Mouse (Mus musculus): Measurements from ENCODE around the gene Vasp. TPM values are rescaled to one million over a fixed set of nuclear protein-coding genes. Genes with fewer than 3 reads are reported as not detected.

The Vasp gene
- polyA plus RNA-seq, 1 experiment from 2014 or later, result 32.7 TPM

DNA sequence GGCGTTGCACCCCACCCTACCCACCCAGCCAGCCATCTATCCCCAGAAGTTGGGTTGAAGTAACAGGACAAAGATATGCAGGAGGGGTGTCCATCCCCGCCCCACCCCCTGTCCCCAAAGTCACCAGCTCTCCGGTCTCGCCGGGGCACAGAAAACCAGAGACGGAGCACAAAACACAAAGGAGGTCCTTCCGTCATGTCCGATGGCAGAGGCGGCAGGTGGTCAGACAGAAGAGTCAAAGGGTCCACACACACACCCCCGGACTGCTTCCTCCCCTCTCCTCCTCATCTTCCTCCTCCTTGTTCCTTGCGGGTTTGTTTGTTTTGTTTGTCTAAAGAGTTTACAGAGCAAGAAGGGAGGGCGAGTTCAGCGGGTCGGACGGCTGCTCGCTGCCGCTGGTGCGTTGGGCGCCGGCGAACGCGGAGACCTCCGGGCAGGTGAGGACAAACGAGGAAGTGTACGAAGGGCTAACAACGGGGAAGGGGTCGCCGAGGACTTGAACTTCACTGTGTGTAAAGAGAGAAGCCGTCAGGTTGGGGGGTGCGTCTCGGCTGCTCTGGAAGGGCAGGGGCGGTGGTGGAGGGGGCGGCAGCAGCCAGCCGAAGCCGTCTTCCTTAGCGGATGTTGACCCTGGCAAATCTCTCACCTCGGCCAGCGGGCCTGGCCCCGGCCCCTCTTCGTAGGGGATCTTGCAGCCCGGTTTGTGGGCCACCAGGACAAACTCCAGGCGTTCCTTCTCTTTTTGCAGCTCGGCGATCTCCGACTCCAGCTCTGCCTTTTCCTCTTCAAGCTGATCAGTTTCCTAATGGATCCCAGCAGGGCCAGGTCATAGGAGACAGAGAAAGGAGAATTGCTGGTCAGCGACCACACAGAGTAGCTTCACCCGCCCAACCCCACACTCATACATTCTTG is 33.1 kb upstream of the Vasp start:
- WGBS, result 2% methylated on average over 48 of the region's 48 CpGs
- Histone ChIP-seq H3K9ac (peak overlapping the region; percentile 41), H3K9me3 (ENCODE audit: control insufficient read depth, low read length) (no peaks in the 10 kb centered on the region), H3K27me3 (ENCODE audit: control insufficient read depth, insufficient read depth, low read length) (peaks cover 62% of the 10 kb centered on the region), H3K4me2 (replicated peaks) (peak overlapping the region; percentile 46), H3K4me1 (replicated peaks; ENCODE audit: control insufficient read depth, insufficient read depth, low read length) (peaks cover 21% of the 10 kb centered on the region), H3K36me3 (replicated peaks; ENCODE audit: control insufficient read depth, insufficient read depth) (no peaks in the 10 kb centered on the region), H3K27ac (no peak overlapping the region), H3K4me3 (replicated peaks; ENCODE audit: low read length) (peak overlapping the region; percentile 28)
- DNase-seq (ENCODE audit: low spot score), result no peak
- no peak for ATAC-seq (ENCODE audit: low FRiP score)

DNA sequence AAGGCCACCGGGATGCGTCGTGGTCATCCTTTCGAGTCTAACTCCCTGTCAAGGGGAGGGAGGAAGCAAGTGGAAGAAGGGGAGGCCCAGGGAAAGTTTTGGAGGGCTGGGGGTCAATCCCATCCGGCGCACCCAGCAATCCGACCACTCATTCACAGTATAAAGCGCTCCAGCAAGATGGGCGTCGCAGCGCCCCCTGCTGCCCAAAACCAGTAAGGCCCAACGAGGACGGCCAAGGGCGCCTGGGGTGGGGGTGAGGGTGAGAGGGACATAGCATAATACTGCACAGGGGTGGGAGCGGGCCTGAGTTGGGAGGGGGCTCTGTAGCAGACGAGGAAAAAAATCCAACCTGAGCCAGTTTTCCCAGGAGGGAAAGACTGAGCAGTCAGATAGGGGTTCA is 32.2 kb upstream of the Vasp start:
- no peaks in the 10 kb centered on the region for H3K36me3 ChIP-seq (replicated peaks; ENCODE audit: control insufficient read depth, insufficient read depth)
- peak; percentile 69 for DNase-seq (ENCODE audit: low spot score)
- peak overlapping the region; percentile 46 for H3K4me2 ChIP-seq (replicated peaks)
- 0 out of 2 replicates have a peak overlapping the region, but pooled peaks have one; percentile 28 for H3K4me3 ChIP-seq (replicated peaks; ENCODE audit: low read length)
- H3K4me1 ChIP-seq (replicated peaks; ENCODE audit: control insufficient read depth, insufficient read depth, low read length), result peaks cover 12% of the 10 kb centered on the region
- WGBS, result 1% methylated on average over 16 of the region's 16 CpGs
- no peak for ATAC-seq (ENCODE audit: low FRiP score)
- H3K27ac ChIP-seq, result no peak overlapping the region
- peaks cover 62% of the 10 kb centered on the region for H3K27me3 ChIP-seq (ENCODE audit: control insufficient read depth, insufficient read depth, low read length)
- no peaks in the 10 kb centered on the region for H3K9me3 ChIP-seq (ENCODE audit: control insufficient read depth, low read length)
- no peak overlapping the region for H3K9ac ChIP-seq

DNA sequence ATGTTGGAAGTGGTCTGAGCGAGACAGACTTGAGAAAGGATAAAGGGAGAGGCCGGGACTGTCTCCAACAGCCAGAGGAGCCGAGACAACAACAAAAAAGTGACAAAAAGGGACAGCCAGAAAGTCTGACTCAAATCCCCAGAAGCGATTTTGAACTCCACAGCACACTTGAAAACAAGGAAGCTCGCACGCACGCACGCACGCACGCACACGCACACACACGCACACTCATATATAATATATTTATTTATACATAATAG is 31.4 kb upstream of the Vasp start:
- DNase-seq (ENCODE audit: low spot score), result no peak
- peaks cover 62% of the 10 kb centered on the region for H3K27me3 ChIP-seq (ENCODE audit: control insufficient read depth, insufficient read depth, low read length)
- ATAC-seq (ENCODE audit: low FRiP score), result no peak
- H3K9me3 ChIP-seq (ENCODE audit: control insufficient read depth, low read length), result no peaks in the 10 kb centered on the region
- no peak overlapping the region for H3K9ac ChIP-seq
- H3K4me1 ChIP-seq (replicated peaks; ENCODE audit: control insufficient read depth, insufficient read depth, low read length), result peaks cover 11% of the 10 kb centered on the region
- no peaks in the 10 kb centered on the region for H3K36me3 ChIP-seq (replicated peaks; ENCODE audit: control insufficient read depth, insufficient read depth)
- no peak overlapping the region for H3K4me2 ChIP-seq (replicated peaks)
- no peak overlapping the region for H3K4me3 ChIP-seq (replicated peaks; ENCODE audit: low read length)
- 82% methylated on average over 12 of the region's 12 CpGs for WGBS
- H3K27ac ChIP-seq, result no peak overlapping the region

DNA sequence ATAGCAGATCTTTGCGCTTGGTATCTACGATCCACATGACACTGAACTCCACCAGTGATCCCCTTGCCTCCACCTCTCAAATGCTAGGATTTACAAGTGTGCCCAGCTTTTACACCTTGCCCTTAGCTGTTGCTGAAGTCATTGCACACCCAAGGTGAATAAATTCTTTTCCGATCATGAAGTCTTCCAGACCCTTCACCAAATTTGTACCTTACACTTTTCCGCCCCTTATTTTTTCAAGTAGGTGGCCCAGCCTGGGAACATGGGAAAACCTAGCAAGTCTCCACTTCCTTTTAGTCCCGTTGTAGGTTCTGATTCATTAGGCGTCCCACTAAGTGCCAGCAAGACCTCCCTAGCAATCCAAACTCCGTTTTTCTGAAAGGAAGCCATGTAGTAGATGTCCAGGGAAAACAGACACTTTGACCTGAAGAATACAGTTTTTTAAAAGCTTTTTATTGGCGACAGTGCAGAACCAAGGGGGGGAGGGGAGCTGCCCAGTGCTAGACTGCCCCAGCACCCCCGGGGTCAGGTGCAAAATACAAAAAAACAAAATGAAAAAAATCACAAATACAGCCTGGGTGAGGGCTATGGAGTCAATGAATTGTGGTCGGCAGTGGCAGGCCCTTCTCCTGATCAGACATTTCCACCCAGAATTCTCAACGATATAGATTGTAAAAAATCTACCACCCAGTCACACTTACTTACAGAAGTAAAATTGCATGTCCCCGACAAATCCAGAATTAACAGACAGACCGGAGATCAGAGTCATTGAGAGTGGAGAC is 30.8 kb upstream of the Vasp start:
- ATAC-seq (ENCODE audit: low FRiP score) (no peak), DNase-seq (ENCODE audit: low spot score) (no peak)
- WGBS, result 53% methylated on average over 13 of the region's 13 CpGs
- no peaks in the 10 kb centered on the region for H3K36me3 ChIP-seq (replicated peaks; ENCODE audit: control insufficient read depth, insufficient read depth)
- H3K27ac ChIP-seq, result no peak overlapping the region
- peaks cover 6% of the 10 kb centered on the region for H3K4me1 ChIP-seq (replicated peaks; ENCODE audit: control insufficient read depth, insufficient read depth, low read length)
- peaks cover 62% of the 10 kb centered on the region for H3K27me3 ChIP-seq (ENCODE audit: control insufficient read depth, insufficient read depth, low read length)
- H3K4me2 ChIP-seq (replicated peaks), result peak overlapping the region; percentile 77
- H3K9me3 ChIP-seq (ENCODE audit: control insufficient read depth, low read length), result no peaks in the 10 kb centered on the region
- 0 out of 2 replicates have a peak overlapping the region, but pooled peaks have one; percentile 60 for H3K9ac ChIP-seq
- no peak overlapping the region for H3K4me3 ChIP-seq (replicated peaks; ENCODE audit: low read length)

DNA sequence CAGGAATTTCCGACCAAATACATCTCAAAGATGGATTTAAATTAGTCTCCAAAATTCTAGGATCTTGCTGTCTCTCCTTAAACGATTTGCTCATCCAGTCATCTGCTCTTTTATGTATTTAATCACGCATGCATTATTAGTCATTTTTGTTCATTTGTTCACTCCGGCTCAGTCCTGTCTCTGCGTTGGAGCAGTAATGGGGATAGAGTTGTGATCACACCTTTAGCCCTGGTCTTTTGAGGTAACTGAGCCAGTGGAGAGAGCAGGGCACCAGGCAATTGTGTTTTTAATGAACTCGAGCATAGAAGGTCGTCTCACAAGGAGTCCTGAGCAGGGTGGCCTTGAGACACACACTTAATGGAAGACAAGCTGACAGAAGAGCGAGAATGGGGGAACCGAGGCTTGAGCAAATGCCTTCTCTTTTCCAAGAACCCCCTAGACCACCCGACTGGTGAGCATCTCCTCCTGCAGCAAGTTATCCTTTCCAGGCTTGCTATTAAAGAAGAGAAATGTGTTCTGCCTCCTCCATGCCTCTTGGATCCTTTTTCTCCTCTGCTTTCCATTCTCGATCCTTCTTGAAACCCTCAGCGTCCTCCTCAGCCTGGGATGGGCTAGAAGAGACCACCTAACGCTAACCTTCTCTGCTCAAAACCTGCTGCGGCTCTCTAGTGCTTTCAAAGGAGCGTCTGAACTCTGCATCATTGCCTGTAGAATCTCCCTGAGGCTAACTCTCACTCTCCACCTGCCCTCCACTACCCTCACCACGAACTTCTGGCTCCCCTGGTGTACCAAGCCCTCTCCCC is 30.0 kb upstream of the Vasp start:
- no peak overlapping the region for H3K27ac ChIP-seq
- peak overlapping the region; percentile 60 for H3K9ac ChIP-seq
- peaks cover 54% of the 10 kb centered on the region for H3K27me3 ChIP-seq (ENCODE audit: control insufficient read depth, insufficient read depth, low read length)
- no peaks in the 10 kb centered on the region for H3K36me3 ChIP-seq (replicated peaks; ENCODE audit: control insufficient read depth, insufficient read depth)
- H3K4me2 ChIP-seq (replicated peaks), result peak overlapping the region; percentile 77
- no peaks in the 10 kb centered on the region for H3K9me3 ChIP-seq (ENCODE audit: control insufficient read depth, low read length)
- peaks cover 6% of the 10 kb centered on the region for H3K4me1 ChIP-seq (replicated peaks; ENCODE audit: control insufficient read depth, insufficient read depth, low read length)
- ATAC-seq (ENCODE audit: low FRiP score), result no peak
- no peak for DNase-seq (ENCODE audit: low spot score)
- H3K4me3 ChIP-seq (replicated peaks; ENCODE audit: low read length), result peak overlapping the region; percentile 42
- WGBS, result 8% methylated on average over 16 of the region's 16 CpGs

DNA sequence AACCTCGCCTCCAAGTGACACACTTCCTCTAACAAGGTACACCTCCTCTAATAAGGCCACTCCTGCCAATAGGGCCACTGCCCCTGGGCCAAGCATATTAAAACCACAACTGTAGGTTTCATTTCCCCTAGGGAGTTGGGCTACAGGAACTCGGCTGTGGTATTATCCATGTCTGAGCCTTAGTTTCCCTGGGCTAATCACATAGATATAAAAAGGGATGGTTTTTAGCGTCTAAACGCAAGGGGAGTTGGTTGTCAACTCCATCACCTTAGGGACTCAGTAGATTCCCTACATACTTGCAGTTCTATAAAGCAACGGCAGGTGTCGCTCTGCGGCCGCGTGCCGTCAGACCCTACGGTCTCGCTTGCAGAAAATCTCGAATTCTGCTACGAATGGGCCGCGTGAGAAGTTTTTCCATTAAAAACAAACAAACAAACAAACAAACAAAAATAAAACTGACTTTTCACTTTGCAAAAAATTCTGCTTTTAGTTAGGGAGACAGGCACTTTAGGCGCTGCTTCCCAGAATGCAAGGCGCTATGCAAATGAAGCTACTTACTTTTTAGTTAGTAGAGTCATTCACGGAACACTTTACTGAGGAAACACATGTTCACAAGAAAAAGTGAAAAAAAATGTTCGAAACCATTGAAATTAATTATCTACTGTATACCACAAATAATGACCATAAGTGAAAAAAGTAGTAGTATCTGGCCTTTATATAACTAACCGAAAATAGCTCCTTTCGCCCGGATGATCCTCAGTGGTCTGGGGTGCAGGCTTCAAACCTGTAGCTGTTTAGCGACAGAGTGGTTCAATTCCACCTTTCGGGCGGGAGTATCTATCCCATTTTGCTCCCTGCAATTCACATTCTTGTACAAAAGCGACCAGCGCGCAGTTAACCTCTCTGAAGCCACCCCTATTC is 29.1 kb upstream of the Vasp start:
- under 1% methylated on average over 29 of the region's 29 CpGs for WGBS
- Histone ChIP-seq H3K36me3 (replicated peaks; ENCODE audit: control insufficient read depth, insufficient read depth) (no peaks in the 10 kb centered on the region), H3K4me2 (replicated peaks) (peak overlapping the region; percentile 77), H3K27me3 (ENCODE audit: control insufficient read depth, insufficient read depth, low read length) (peaks cover 45% of the 10 kb centered on the region), H3K27ac (no peak overlapping the region), H3K9me3 (ENCODE audit: control insufficient read depth, low read length) (no peaks in the 10 kb centered on the region), H3K4me1 (replicated peaks; ENCODE audit: control insufficient read depth, insufficient read depth, low read length) (peaks cover 6% of the 10 kb centered on the region), H3K9ac (peak overlapping the region; percentile 60), H3K4me3 (replicated peaks; ENCODE audit: low read length) (peak overlapping the region; percentile 42)
- peak; percentile 94 for DNase-seq (ENCODE audit: low spot score)
- peak; percentile 82 for ATAC-seq (ENCODE audit: low FRiP score)

DNA sequence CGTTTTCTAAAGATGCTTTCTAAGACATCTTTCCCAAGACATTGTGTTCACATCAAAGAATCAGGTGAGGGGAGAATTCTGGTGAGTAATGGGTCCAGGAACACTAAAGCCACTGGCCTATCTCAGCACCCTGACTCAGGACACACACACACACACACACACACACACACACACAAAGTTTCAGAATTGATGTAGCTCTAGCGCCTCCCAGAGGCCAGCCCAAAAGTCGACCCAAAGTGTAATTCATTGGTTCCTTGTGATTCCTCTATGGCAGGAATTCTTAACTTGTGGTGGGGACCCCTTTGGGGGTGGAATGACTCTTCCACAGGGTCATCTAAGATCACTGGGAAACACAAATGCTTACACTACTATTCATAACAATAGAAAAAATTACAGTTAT is 27.6 kb upstream of the Vasp start:
- H3K27me3 ChIP-seq (ENCODE audit: control insufficient read depth, insufficient read depth, low read length), result peaks cover 30% of the 10 kb centered on the region
- H3K9ac ChIP-seq, result no peak overlapping the region
- ATAC-seq (ENCODE audit: low FRiP score) (no peak), DNase-seq (ENCODE audit: low spot score) (peak; percentile 70)
- no peak overlapping the region for H3K27ac ChIP-seq
- no peaks in the 10 kb centered on the region; the same call in 1 of the 2 replicates for H3K4me1 ChIP-seq (replicated peaks; ENCODE audit: control insufficient read depth, insufficient read depth, low read length)
- no peak overlapping the region for H3K4me2 ChIP-seq (replicated peaks)
- H3K4me3 ChIP-seq (replicated peaks; ENCODE audit: low read length), result no peak overlapping the region
- WGBS, result 26% methylated on average over 3 of the region's 3 CpGs
- H3K36me3 ChIP-seq (replicated peaks; ENCODE audit: control insufficient read depth, insufficient read depth), result peaks cover 8% of the 10 kb centered on the region
- H3K9me3 ChIP-seq (ENCODE audit: control insufficient read depth, low read length), result no peaks in the 10 kb centered on the region

DNA sequence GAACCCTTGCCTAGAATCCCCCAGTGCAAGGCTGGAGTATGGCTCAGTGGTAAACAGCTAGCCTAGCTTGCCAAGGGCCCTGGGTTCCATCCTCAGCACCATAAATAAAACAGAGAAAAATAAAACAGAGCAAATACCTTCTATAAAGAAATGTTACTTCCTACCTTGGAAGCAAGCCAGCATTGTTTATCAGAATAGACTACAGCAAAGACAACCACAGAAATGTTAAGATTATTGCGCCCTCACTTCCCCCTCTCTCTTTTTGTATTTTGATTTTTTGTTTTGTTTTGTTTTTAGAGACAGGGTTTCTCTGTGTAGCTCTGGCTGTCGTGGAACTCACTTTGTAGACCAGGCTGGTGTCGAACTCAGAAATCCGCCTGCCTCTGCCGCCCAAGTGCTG is 26.2 kb upstream of the Vasp start:
- Histone ChIP-seq H3K4me1 (replicated peaks; ENCODE audit: control insufficient read depth, insufficient read depth, low read length) (no peaks in the 10 kb centered on the region; the same call in 1 of the 2 replicates), H3K27ac (no peak overlapping the region), H3K27me3 (ENCODE audit: control insufficient read depth, insufficient read depth, low read length) (peaks cover 16% of the 10 kb centered on the region), H3K36me3 (replicated peaks; ENCODE audit: control insufficient read depth, insufficient read depth) (peaks cover 21% of the 10 kb centered on the region), H3K9me3 (ENCODE audit: control insufficient read depth, low read length) (no peaks in the 10 kb centered on the region), H3K9ac (no peak overlapping the region), H3K4me3 (replicated peaks; ENCODE audit: low read length) (no peak overlapping the region), H3K4me2 (replicated peaks) (no peak overlapping the region)
- ATAC-seq (ENCODE audit: low FRiP score), result no peak
- no peak for DNase-seq (ENCODE audit: low spot score)
- 93% methylated on average over 5 of the region's 5 CpGs for WGBS

Data from hindbrain, embryonic 14.5 days (tissue).